Mouse (Mus musculus) adrenal gland, adult 18-20 months (tissue): ENCODE data around the gene Crtc2. TPM values are rescaled to one million over a fixed set of nuclear protein-coding genes. Genes with fewer than 3 reads are reported as not detected.
A peak's percentile ranks its signal among the peaks of the same experiment; 100 is the strongest.
"Not testable (repeated sequence)": the region's sequence is repeated elsewhere in the genome, so short reads cannot be mapped to it uniquely, and the experiment has no call there.

Source experiments
- DNase-seq, 2 experiments: peaks; one replicate each; pipeline ENCODE4 v3.0.0; 2021 to 2022; ENCODE audit warnings: low spot score in 2 of 2
- total RNA-seq, 2 experiments: library from RNA; stranded (reverse); gene quantifications; 1 replicate in 1 of 2; 2 replicates in 1 of 2; pipeline ENCODE4 v1.2.3; 2021

Gene Crtc2
- total RNA-seq, 2 experiments from 2014 or later: 48.5 to 51.0 TPM

DNA sequence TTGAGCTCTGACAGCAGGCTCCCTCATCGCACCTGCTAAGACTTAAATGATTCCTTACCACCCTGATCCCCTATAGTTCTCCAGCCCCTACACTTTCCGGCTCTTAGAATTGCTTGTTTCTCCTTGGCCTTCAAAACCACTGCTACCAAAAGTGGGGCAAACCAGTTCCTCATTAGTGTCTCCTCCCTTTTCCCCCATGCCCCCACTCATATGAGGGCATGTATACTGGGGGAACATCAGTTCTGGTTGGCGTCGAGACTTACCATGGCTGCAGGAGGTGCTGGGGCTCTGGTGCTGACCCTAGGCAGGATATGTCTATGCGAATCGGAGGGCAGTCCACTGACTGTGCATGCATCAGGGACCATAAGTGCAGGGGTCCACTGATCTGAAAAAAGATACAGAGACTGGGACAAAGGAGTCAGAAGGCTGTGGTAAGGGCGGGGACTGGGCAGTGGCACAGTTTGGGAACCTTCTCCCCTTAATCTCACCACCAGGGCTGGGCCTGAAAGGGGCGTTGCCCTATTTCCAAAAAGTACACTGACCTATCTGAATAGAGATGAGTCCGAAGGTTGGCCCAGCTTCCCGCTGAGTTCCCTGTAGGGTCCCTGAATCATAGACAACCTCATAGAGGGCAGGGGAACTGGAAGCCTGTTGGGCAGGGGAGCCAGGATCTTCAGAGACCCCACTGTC lies 12.1 kb upstream of the Crtc2 start:
- DNase-seq: no peak

GRCm38 (mm10) chr3:90242984-90243775 lies 10.8 kb upstream of the Crtc2 start, which contains the start of gene Creb3l4:
Creb3l4 (minus strand) TSS chr3:90243512.
- no peak for DNase-seq

- DNase-seq: no peak
Measured at GRCm38 (mm10) chr3:90245406-90245805, 8.6 kb upstream of the Crtc2 start.

DNA sequence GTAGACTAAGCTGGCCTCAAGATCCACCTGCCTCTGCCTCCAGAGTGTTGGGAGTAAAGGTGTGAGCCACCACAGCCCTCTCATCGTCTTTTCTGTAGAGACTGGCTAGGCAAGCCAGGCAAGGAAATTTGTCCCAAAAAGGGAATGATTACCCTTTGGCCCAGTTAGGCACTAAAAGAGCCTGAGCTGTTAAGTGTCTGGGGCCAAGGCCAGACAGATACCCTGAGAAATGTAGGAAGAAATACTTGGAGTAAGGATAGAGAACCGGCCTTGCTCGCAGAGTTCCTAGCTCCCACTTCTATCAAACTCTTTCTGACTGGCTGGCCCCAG lies 6.4 kb upstream of the Crtc2 start:
- DNase-seq: no peak

DNA sequence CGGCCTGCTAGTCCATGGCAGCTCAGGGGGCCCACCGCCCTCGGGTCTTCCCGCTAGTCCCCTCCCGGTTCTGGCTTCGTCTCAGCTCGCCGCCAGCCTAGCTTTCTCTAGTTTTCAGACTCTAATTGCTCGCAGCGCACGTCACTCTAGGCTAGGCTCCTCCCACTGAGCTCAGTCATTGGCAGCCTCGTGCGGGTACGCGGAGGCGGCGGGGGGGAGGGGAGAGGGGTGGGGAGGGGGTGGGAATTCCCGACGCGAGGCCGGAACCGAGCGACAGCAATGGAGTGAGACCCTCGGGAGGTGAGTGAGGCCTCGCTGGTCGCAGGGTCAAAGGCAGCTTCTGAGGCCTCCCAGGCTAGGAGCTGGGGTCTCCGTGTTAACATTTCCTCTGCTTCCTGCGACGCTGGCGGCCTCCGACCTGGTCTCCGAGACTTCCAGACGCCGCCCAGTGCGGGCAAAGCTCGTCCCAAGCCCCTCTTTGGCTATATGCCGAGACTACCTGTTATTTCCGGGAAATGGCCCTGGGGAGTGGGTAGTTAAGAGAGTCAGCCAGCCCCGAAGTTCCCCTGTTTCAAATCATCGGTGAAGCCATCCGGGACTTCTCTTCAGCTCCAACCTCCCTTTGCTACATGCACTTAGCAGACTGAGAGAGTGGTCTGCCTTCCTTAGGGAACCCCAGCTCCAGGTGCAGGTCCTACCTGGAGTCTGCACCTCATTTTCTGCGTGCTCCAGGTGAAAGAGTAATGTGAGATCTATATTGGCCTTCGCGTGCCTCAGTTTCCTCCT lies 5.8 kb upstream of the Crtc2 start, which contains the start of gene Slc39a1:
TSS of gene Slc39a1 (plus strand) at position 213 of the 786 bp plus-strand sequence.
- peak; percentile 83 to 85 for DNase-seq

- peak; percentile 43 to 60 for DNase-seq
Measured at GRCm38 (mm10) chr3:90248746-90249100, 5.2 kb upstream of the Crtc2 start.

- no peak for DNase-seq
Measured at GRCm38 (mm10) chr3:90250791-90251190, 3.2 kb upstream of the Crtc2 start.

DNA sequence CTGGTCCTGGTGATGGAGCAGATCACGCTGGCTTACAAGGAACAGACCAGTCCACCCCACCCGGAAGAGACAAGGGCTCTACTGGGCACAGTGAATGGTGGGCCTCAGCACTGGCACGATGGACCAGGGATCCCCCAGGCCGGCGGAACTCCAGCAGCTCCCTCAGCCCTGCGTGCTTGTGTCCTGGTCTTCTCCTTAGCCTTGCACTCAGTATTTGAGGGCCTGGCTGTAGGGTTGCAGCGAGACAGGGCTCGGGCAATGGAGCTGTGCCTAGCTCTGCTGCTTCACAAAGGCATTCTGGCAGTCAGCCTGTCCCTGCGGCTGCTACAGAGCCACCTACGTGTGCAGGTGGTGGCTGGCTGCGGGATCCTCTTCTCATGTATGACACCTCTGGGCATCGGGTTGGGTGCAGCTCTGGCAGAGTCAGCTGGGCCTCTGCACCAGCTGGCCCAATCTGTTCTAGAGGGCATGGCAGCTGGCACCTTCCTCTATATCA lies 2.2 kb upstream of the Crtc2 start:
- DNase-seq: not testable (repeated sequence)

GRCm38 (mm10) chr3:90252659-90253058 lies 1.3 kb upstream of the Crtc2 start:
- DNase-seq: not testable (repeated sequence)

DNA sequence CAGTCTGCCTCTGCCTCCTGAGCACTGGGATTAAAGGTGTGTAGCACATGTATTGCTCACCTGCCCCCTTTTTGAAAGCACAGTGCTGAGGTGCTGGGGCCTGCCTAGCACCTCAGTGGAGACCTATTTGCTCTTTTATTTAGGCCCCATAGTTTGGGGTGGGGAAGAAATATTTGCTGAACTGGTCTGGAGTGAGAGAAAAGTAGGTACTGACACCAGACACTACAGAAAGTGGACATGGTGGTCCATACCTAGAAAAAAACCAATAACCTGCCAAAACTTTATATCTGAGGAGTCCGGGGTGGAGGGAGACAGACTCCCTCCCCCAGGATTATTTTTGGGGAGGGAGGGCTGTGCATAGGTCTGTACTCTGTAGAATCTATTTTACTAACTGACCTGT lies 789 bp upstream of the Crtc2 start:
- DNase-seq: not testable (repeated sequence)

- no peak for DNase-seq
Measured at GRCm38 (mm10) chr3:90254419-90255193, 643 bp downstream of the Crtc2 start.

DNA sequence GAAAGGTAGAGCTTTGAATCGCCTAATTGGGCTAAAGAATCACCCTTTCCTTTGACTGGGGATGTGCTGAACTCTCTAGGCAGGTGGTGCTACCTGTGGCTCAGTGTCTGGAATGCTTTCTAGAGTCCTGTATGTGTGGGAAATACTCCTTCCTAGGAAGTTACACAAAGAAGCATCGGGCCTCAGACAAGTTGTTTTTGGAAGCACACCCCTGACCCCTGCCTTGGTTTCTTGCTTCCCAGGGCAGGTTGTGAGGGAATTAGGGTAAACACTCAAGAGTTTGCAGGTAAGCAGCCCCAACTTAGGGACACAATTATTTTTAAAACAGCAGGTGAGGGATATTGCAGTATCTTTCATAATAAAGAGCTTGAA lies 1.2 kb downstream of the Crtc2 start:
- DNase-seq: no peak

GRCm38 (mm10) chr3:90255784-90256353 lies 1.9 kb downstream of the Crtc2 start:
- DNase-seq: no peak

- no peak for DNase-seq
Measured at GRCm38 (mm10) chr3:90256731-90257530, 3.0 kb downstream of the Crtc2 start.

DNA sequence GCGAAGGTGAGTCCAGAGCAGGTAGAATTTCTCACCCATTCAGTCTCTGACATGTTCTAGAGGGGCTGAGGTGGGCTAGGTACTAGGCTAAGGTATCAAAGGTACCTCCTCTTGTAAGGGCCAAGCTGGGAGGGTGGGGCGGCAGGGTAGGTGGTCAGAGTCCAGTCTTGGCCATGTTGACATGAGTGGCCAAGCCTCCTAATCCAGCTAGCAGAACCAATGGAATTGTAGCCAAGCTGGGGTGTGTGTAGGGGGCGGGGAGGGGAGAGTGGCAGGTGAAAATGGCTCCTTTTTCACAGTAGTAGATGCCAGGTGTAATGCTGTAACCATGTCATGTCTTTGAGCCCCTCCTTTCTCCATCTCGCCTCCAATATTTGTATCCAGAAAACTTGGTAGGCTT lies 4.6 kb downstream of the Crtc2 start:
- DNase-seq: no peak

GRCm38 (mm10) chr3:90263121-90263771 lies 9.3 kb downstream of the Crtc2 start:
- DNase-seq: no peak

GRCm38 (mm10) chr3:90264687-90265033 lies 10.7 kb downstream of the Crtc2 start:
- no peak for DNase-seq

DNA sequence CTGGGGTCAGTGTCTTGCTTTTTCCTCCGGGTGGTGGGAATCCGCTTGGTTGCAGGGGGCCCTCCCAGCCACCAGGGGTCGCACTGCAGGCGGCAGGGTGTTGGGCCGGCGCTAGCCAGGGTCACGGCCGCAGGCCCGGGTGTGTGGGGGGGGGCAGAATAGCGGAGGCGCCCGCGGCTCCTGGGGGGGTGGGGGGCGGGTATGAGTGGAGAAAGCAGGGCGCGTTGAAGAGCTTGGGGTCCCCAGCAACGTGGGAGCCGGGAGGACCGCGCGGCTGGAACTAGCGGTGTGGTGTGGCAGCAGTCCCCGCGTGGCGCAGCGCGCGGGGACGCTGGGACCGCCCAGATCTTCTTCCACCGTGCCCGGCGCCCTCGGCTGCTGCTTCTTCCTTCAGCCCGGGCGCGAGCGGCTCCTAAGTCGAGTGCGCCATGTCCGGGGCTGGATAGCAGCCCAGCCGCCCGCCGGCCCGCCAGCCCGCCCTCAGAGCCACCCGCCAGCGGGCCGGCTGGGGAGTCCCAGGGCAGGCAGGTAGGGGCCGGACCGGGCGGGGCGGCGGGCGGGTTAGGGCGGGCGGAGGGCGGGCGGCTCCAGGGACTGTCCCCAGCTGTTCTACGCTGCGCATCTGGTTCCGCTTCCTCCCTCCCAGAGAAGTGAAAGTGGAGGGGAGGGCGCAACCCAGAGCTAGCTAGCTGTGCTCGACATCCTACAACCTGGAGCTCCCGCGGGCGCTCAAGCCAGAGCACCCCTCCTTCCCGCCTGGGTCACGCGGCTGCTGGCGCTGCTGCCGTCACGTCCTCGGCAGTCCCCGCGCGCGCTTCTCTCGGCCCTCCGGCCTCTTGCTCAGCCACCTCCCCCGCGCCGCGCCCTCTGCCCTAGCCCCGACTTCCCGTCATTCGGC lies 11.3 kb downstream of the Crtc2 start, which contains the start of gene Dennd4b:
TSS of gene Dennd4b (plus strand) at position 152 of the 898 bp plus-strand sequence.
- DNase-seq: peak; percentile 95
